Mouse (Mus musculus) right cerebral cortex, adult 2 months (tissue): ENCODE measurements around the gene Pdxk.
A peak's percentile ranks its signal among the peaks of the same experiment; 100 is the strongest.
"Not testable (repeated sequence)": the region's sequence is repeated elsewhere in the genome, so short reads cannot be mapped to it uniquely, and the experiment has no call there.

Source experiments
- DNase-seq, 2 experiments: peaks; one replicate each; pipeline ENCODE4 v3.0.0; 2021 to 2022; ENCODE audit warnings: low spot score in 2 of 2

Pdxk gene

GRCm38 (mm10) chr10:78464792-78465207 lies at the start of gene Pdxk:
TSS of gene Pdxk (minus strand) at chr10:78464975.
- peak; percentile 94 to 96 for DNase-seq

GRCm38 (mm10) chr10:78502986-78503733 lies 38.4 kb upstream of the Pdxk start:
- DNase-seq = no peak

- DNase-seq = peak; percentile 86 to 87
These were observed 22.8 kb upstream of the Pdxk start for GRCm38 (mm10) chr10:78487431-78488086.

- no peak for DNase-seq
These were observed 22.1 kb upstream of the Pdxk start for GRCm38 (mm10) chr10:78486871-78487270.

- not testable (repeated sequence) for DNase-seq
These were observed 20.6 kb upstream of the Pdxk start for GRCm38 (mm10) chr10:78485369-78485768.

- DNase-seq = no peak
These were observed 17.2 kb upstream of the Pdxk start for GRCm38 (mm10) chr10:78481928-78482499.

- no peak for DNase-seq
These were observed 16.5 kb upstream of the Pdxk start for GRCm38 (mm10) chr10:78480954-78481927.

GRCm38 (mm10) chr10:78476821-78477220 lies 12.0 kb upstream of the Pdxk start:
- no peak for DNase-seq

GRCm38 (mm10) chr10:78474759-78475158 lies 10.0 kb upstream of the Pdxk start:
- no peak for DNase-seq

GRCm38 (mm10) chr10:78473434-78473833 lies 8.7 kb upstream of the Pdxk start:
- no peak for DNase-seq

GRCm38 (mm10) chr10:78472046-78472445 lies 7.3 kb upstream of the Pdxk start:
- DNase-seq = no peak

GRCm38 (mm10) chr10:78470582-78471313 lies 6.0 kb upstream of the Pdxk start:
- DNase-seq = peak; percentile 42 to 48

- no peak for DNase-seq
These were observed 3.1 kb upstream of the Pdxk start for GRCm38 (mm10) chr10:78467761-78468310.

- no peak for DNase-seq
These were observed 1.9 kb upstream of the Pdxk start for GRCm38 (mm10) chr10:78466647-78467046.

GRCm38 (mm10) chr10:78465472-78465871 lies 697 bp upstream of the Pdxk start:
- no peak for DNase-seq

- DNase-seq = no peak
These were observed 479 bp downstream of the Pdxk start for GRCm38 (mm10) chr10:78464201-78464791.

GRCm38 (mm10) chr10:78463769-78464167 lies 1.0 kb downstream of the Pdxk start:
- DNase-seq = no peak

GRCm38 (mm10) chr10:78462945-78463768 lies 1.6 kb downstream of the Pdxk start:
- no peak for DNase-seq

GRCm38 (mm10) chr10:78461767-78462166 lies 3.0 kb downstream of the Pdxk start:
- no peak for DNase-seq
